Mouse (Mus musculus) neutrophil, adult 5-6 weeks (primary cell): ENCODE results near the gene Elmo3. TPM values are rescaled to one million over a fixed set of nuclear protein-coding genes. Genes with fewer than 3 reads are reported as not detected.

Experiments used
- ATAC-seq: fragments of 151-379, 151-347 bp; 2 replicates; pipeline ENCODE4 v1.8.0; 2017; ENCODE audit warnings: mild to moderate bottlenecking, moderate TSS enrichment; ENCODE audit not compliant: insufficient number of reproducible peaks, poor library complexity, low FRiP score, severe bottlenecking; ENCODE audit errors: extremely low read depth
- total RNA-seq: library from RNA; stranded (forward); fragments of 200-1000 nt; gene quantifications from 2 replicates; pipeline ENCODE4 v1.2.3, GENCODE M21; 2017

Elmo3 gene
- total RNA-seq, 1 experiment from 2014 or later: 2.9 TPM

DNA sequence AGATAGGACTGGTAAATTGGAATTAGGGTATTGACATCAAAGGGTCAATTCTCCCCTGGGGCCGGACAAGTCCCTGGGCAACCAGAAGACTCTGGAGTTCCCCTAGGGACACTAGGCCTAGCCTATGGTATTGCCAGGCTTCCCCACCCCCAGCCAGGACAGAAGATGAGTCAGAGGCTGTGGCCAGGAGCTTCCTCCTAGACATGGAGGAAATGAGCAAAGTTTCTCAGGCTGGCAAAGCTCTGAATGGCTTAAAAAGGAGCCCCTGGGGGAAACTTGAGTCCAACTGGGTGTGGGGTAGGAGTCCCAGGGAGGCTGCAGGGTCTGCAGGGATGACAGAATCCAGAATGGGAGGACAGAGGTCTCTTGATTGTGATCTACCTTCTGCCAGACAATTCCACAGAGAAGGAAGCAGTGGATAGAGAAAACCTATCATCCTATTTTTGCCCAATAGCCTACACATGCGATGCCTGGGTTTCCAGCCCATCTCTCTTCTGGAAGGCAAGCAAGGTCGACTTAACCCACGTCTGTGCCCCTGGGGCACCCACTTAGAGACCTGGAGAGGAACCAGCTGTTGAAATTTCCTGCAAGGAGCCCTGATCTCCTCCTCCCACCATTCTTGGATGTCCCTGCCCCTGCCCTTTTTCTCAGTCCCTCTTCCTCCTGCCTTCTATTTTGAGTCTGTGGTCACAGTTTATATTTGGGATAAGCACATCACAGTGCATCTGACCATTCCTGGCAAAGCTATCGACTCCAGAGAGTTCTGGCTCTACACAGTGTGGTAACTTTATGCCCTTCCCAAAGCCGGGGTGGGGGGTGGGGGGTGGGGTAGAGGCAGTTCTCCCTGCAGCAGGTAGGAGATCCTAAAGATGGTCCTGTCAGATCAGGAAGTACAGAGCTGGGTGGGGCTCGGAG is 39.9 kb downstream of the Elmo3 start:
- ATAC-seq: 0 out of 2 replicates have a peak, but pooled peaks have one; percentile 27

DNA sequence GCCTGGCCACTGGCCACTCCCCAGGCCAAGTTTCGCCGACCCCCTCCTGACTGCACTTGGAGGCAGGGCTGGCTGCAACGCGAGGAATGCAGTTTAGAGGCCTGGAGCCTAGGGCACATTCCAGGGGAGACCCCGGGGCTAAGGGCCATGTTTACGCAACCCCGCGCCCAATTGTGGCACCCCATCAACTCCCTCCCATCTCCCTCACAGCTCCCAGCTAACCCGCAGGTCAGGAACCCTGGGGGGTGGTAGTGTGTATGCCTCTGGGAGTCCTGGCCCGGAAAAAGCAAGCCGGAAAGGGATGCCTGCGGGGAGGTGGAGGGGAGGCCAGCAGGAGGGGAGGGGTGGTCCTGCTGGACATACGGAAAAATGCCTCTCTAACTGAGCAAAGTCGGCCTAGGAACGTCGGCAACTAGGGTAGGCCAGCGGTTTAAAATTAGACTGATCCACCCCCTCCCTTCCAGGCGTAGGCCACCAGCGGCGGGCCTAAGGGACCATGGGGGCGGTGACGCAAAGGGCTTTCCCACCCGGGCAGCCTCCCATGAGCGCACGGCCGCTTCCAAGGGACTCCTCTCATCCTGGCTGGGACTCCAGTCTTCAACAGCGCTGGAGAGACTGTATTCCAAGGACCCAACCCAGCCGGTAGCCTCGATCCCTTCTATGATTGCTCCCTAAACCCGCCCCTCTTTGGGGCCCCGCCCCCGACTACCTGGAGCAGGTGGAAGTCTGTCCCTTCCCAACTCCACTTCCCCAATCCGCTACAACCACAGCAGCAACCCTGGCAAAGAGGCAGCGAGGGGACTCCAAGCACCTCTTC is 41.4 kb downstream of the Elmo3 start:
- ATAC-seq: no peak

DNA sequence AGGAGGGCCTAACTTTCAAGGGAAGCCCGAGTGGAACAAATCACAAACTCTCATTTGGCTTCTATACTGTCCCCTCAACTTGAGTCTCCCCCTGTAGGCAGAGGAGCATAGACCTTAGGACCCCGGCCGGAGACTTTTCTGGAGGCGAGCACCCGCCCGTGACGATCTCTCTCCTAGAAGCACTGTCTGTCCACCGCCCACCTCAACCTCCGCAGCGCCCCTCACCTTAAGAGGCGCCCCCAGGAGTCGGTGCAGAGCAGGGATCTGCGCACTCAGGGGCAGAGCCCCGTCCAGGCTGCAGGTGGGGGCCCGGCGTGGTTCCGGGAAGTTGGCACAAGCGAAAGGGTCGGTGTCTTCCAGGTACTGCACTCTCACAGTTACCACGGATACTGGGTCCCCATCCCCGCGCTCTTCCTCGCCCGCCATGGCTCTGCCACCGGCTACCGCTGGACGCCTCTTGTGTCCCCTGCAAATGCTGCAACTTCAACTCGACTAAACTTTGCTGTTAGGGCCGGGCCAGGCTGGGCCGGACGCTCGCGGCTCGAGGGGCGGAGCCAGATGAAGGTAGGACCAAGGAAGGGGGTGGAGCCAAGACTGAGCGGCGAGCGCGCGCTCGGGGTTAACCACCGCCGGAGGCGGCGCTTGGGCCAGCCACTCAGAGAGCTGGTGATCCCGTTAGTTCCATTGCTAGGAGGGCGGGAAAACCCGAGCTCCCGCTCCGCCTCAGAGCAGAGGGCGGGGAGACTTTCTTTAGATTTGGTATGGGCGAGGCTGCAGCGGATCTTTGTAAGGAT is 42.2 kb downstream of the Elmo3 start, which contains the start of gene Fhod1:
Gene Fhod1 (minus strand): TSS at position 526 of the 794 bp plus-strand sequence.
- peak; percentile 80 for ATAC-seq

DNA sequence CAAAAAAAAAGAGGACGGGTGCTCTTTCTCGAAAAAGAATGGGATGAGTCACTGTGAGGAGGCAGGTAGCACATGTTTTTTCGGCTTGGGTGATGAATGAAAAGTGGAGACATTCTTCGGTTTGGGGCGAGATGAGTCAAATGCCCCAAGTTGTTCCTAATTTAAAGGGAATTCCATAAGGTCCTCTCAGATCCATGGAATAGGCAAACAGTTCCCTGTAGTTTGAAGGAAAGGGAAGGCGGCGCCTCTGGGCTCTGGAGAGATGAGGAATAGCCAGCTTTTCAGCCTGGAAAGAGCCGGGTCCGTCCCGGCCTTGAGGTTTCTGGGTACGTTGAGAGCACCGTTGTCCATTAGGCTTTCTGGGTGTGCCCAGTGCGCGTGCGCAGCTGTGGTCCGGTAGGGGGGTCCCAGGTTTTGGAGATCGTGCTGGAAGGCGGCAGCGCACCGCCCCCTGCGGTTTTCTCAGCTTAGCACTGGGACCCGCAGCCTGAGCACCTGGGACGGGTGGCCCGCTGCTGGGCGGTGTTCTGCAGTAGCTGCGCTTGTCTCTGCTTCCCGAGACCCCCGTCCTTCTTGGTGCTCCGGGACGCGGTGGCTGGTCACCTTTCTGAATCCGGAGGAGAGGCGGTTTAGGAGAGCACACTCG is 43.2 kb downstream of the Elmo3 start, which contains the start of gene Slc9a5:
Gene Slc9a5 (plus strand): TSS at position 394 of the 646 bp plus-strand sequence.
- no peak for ATAC-seq

DNA sequence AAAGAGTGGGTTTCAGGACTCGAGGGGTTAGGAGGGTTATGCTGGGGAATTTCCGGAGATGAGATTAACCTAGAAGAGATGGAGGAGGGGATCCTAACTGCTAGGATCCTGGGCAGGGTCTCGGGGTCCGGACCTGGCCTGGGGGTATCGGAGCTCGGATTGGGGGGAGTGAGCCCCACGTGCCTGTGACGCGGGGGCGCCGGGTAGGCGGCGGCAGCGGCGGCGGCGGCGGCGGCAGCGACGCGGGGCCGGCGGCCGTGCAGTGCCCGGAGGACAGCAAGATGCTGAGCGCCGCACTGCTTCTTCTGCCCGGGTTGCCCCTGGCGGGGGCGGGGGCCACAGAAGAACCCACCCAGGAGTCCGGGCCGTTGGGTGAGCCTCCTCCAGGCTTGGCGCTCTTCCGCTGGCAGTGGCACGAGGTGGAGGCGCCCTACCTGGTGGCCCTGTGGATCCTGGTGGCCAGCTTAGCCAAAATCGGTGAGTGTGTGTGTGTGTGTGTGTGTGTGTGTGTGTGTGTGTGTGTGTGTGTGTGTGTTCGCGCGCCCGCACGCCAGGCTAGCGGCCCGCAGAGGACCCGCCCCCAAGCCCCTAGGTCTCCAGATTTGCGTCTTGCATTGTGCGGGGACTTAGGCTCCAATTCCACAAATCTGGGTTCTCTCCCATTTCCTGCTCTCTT is 43.8 kb downstream of the Elmo3 start:
- ATAC-seq: no peak

DNA sequence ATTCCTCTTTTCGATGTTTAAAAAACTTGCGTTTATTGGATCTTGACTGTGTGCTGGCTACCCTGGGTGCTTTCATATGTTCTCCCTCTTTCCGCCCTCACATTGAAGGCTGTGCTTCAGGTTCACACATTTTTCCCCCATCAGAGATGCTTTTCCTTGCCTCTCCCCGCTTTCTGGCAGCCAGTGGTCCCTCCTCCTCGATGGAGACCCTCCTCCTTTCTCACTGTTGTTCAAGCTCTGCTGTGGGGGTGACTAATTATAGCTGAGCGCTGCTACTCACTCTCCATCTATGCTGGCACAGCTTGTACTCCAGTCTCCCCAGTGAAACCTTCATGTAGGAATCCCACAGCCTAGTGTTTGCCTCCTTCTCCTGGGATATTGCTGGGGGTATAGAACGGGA is 44.8 kb downstream of the Elmo3 start:
- no peak for ATAC-seq

DNA sequence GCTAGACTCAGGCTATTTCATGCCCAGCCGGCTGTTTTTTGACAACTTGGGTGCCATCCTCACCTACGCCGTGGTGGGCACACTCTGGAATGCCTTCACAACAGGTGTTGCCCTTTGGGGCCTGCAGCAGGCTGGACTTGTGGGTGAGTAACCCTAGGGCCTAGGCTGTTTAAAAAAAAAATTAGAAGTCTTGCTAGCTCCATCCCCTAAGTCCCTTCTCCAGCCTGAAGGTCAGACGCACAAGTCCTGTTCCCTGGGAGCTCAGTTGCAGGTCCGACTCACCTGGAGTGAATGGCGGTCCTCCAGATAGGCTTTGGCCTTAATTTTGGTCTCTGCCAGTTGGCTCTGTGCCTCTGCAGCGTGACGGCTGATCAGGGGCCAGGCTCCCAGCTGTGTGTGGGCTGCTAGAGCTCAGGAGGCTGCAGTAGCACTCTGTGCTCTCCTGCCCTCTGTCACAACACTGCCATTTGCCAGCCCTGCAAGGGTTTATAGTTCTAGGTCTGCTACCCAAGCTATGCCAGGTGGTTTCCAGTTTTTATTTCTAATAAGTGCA is 48.3 kb downstream of the Elmo3 start:
- no peak for ATAC-seq

DNA sequence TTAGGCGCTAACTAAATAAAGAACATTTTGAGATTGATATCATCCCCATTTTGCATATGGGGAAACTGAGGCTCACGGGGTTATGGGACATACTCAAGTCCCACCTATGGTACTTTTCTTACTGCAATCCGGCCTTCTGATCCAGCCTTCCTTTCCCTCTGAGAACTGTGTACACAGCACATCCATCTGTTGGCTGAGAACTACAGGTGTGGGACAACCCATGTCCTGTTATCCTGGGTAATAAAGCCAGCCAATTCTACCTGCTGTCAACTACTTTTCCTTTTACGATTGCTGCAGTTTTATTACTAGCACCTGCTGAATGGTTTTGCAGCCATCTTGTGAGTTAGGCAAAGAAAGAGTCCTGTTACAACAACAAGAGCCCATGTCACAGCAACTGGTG is 49.1 kb downstream of the Elmo3 start:
- ATAC-seq: no peak

DNA sequence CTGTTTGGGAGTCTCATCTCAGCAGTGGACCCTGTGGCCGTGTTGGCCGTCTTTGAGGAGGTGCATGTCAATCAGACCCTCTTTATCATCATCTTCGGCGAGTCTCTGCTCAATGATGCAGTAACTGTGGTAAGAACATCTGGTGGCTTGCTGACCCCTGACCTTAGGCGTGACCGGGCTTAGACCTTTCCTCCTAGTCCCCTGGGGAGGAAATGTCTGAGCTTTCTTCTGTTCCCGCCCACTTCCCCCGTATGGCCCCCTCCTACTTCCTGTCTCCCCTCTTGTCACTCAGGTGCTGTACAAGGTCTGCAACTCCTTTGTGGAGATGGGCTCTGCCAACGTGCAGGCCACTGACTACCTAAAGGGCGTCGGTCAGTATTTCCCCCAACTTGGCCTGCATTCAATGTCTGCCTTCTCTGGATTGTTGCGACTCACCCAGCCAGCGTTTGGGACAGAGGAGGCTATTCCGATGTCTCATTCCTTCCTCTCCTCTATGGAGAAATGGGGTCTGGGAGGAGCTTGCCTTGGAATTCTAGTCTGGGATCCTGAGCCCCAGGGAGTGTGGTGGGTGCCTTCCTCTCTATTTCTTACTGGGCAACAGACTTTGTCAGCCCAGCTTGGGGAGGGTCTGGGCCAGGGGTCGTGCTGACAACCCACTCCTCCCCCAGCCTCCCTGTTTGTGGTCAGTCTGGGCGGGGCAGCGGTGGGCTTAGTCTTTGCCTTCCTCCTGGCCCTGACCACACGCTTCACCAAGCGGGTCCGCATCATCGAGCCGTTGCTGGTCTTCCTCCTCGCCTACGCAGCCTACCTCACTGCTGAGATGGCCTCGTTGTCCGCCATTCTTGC is 50.0 kb downstream of the Elmo3 start:
- 0 out of 2 replicates have a peak, but pooled peaks have one; percentile 14 for ATAC-seq

DNA sequence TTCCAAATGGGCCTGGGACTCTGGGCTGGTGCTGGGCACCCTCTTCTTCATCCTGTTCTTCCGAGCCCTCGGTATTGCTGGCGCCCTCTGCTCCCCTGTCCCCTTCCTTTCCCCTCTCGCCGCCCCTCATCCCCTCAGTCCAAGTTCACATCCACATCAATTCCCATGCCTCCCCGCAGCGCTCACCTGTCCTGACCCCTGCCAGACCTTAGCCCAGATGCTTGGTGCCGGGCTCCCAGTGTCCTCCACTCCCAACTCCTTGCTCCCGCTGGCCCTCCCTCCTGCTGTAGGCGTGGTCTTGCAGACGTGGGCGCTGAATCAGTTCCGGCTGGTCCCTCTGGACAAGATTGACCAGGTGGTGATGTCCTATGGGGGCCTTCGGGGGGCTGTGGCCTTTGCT is 51.3 kb downstream of the Elmo3 start:
- ATAC-seq: no peak

DNA sequence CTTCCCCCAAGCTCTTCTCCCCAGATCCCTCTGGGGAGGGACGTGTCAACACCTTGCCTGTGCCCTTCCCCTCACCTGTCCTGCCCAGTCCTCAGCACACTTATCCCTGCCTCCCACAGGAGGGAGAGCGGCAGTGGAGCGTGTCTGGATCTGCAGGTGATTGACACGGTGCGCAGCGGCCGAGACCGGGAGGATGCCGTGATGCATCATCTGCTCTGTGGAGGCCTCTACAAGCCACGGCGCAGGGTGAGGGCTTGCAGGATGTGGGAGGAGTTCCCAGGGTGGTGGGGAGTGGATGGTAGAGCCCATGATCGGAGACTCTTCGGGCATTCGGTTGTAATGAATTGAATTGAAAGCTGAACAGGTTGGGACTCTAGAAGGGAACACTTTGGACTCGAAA is 53.8 kb downstream of the Elmo3 start:
- ATAC-seq: no peak

DNA sequence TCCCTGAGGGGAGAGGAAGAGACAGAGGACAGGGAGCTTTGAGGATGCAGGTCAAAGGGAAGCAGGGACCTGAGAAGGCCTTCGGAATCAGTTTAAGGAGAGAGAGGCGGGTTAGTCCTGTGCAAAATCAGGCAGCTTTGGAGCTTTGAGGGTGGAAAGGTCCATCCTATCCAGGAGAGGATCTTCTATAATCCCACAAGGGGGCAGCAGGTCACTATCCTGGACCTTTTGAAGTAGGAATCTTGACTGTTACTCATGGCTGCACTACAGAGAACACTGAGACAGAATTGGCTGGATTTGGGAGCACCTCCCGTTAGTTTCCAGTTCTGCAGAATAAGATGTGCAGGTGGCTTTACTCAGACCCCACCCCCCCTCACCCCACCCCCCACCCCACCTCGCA is 54.2 kb downstream of the Elmo3 start:
- ATAC-seq: no peak

Other genes with a start within 250 kb of the Elmo3 start
- not detected in 2 replicates for gene Ces3b, start 221.8 kb upstream of the Elmo3 start, total RNA-seq
- not detected in 2 replicates for gene Ces4a, start 173.8 kb upstream of the Elmo3 start, total RNA-seq
- gene Cbfb, start 134.9 kb upstream of the Elmo3 start, total RNA-seq: 130 and 135 TPM in 2 replicates
- gene D230025D16Rik, start 80.5 kb upstream of the Elmo3 start, total RNA-seq: 28.0 and 29.0 TPM in 2 replicates
- gene B3gnt9, start 50.4 kb upstream of the Elmo3 start, total RNA-seq: 0.35 and 0.74 TPM in 2 replicates
- 15.7 and 19.2 TPM in 2 replicates for gene Tradd, start 41.0 kb upstream of the Elmo3 start, total RNA-seq
- 4.0 and 4.5 TPM in 2 replicates for gene Fbxl8, start 41.0 kb upstream of the Elmo3 start, total RNA-seq
- gene Hsf4, start 35.8 kb upstream of the Elmo3 start, total RNA-seq: not detected in 2 replicates
- gene Nol3, start 29.5 kb upstream of the Elmo3 start, total RNA-seq: not detected in 2 replicates
- 1.2 and 2.7 TPM in 2 replicates for gene 4931428F04Rik, start 15.7 kb upstream of the Elmo3 start, total RNA-seq
- gene Exoc3l, start 9.5 kb upstream of the Elmo3 start, total RNA-seq: 0.49 and 1.3 TPM in 2 replicates
- gene E2f4, start 7.9 kb upstream of the Elmo3 start, total RNA-seq: 42.5 and 47.1 TPM in 2 replicates
- 3.3 and 4.9 TPM in 2 replicates for gene Lrrc29, start 20.7 kb downstream of the Elmo3 start, total RNA-seq
- gene Tmem208, start 20.8 kb downstream of the Elmo3 start, total RNA-seq: 27.6 and 39.2 TPM in 2 replicates
- gene Fhod1, start 42.4 kb downstream of the Elmo3 start, total RNA-seq: 21.8 and 22.2 TPM in 2 replicates
- gene Slc9a5, start 43.2 kb downstream of the Elmo3 start, total RNA-seq: 0.35 and 0.49 TPM in 2 replicates
- not detected in 2 replicates for gene Plekhg4, start 67.7 kb downstream of the Elmo3 start, total RNA-seq
- gene Kctd19, start 107.9 kb downstream of the Elmo3 start, total RNA-seq: not detected in 2 replicates
- not detected in 2 replicates for gene Lrrc36, start 108.0 kb downstream of the Elmo3 start, total RNA-seq
- gene Tppp3, start 165.9 kb downstream of the Elmo3 start, total RNA-seq: 4.9 and 9.3 TPM in 2 replicates
- gene Zdhhc1, start 191.3 kb downstream of the Elmo3 start, total RNA-seq: 0.47 and 0.86 TPM in 2 replicates
- gene Hsd11b2, start 213.2 kb downstream of the Elmo3 start, total RNA-seq: not detected in 2 replicates